Mouse (Mus musculus): ENCODE measurements around the gene Cog6. TPM values are rescaled to one million over a fixed set of nuclear protein-coding genes. Genes with fewer than 3 reads are reported as not detected.
"Not testable (repeated sequence)": the region's sequence is repeated elsewhere in the genome, so short reads cannot be mapped to it uniquely, and the experiment has no call there.

Cog6 gene
- total RNA-seq, 2 experiments from 2014 or later = 39.9 to 45.0 TPM

DNA sequence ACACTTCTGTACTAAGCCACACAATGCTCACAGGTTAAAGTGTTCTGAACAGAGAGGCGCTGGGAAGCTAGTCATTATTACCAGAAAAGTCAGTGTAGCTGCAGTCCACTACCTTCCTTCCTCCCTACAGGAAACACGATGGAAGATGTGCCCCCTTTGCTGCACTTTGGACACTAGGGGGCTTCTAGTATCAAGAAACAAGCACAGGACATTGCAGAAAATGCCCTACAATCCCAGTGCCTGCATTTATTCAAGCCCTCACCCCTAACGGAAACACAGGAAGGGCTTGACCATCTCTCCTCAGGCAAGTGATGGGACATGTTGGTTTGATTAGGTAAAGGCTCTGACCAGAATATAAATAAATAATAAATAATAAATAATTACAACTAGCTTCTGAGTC lies 16.4 kb upstream of the Cog6 start:
- DNase-seq (ENCODE audit: low spot score in 2 of 2) = no peak

GRCm38 (mm10) chr3:53032432-53032831 lies 15.4 kb upstream of the Cog6 start:
- DNase-seq (ENCODE audit: low spot score in 2 of 2) = no peak

GRCm38 (mm10) chr3:53031586-53031985 lies 14.5 kb upstream of the Cog6 start:
- no peak for DNase-seq (ENCODE audit: low spot score in 2 of 2)

GRCm38 (mm10) chr3:53029046-53029445 lies 12.0 kb upstream of the Cog6 start:
- DNase-seq (ENCODE audit: low spot score in 2 of 2) = peak; percentile 78

GRCm38 (mm10) chr3:53027333-53027732 lies 10.3 kb upstream of the Cog6 start:
- no peak for DNase-seq (ENCODE audit: low spot score in 2 of 2)

DNA sequence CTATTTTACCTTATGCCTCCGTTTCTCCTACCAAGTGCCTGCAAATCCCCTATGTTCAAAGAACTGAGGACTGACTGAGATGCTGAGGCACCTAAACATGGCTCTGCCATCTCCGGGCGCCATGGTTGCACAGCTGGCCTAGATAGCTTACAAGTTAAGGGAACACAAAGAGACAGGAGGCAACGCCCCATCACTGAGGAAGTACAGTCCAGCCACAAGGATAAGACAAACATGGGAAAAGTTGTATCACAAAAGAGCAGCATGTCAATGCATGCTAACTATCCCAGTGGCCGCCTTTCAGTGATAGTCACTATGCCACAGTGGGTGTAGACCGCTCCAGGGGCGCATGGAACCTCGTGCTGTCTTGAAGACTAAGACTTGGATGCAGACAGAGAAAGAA lies 9.6 kb downstream of the Cog6 start:
- DNase-seq (ENCODE audit: low spot score in 2 of 2) = no peak

- peak in 1 of 2 experiments; percentile 17 for DNase-seq (ENCODE audit: low spot score in 2 of 2)
Measured at GRCm38 (mm10) chr3:53004406-53005114, 12.5 kb downstream of the Cog6 start.

GRCm38 (mm10) chr3:53002076-53002475 lies 15.0 kb downstream of the Cog6 start:
- no peak for DNase-seq (ENCODE audit: low spot score in 2 of 2)

DNA sequence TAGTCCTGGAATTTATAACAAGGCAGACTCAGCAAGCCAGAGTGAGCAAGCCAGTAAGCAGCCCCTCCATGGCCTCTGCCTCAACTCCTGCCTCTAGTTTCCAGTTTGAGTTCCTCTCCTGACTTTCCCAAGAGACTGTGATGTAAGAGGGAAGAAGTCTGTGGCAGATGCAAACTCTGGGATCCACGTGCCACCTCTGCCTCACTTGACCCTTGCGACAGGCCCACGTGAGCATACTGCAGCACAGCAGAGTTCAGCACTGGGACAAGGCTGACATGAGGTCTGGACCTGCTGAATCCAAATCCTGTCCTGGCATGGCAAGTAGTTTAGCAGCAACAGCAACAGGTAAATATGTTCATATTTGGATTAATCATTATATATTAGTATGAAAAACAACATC lies 17.0 kb downstream of the Cog6 start:
- DNase-seq (ENCODE audit: low spot score in 2 of 2) = no peak

GRCm38 (mm10) chr3:52999016-52999744 lies 17.9 kb downstream of the Cog6 start:
- no peak for DNase-seq (ENCODE audit: low spot score in 2 of 2)

DNA sequence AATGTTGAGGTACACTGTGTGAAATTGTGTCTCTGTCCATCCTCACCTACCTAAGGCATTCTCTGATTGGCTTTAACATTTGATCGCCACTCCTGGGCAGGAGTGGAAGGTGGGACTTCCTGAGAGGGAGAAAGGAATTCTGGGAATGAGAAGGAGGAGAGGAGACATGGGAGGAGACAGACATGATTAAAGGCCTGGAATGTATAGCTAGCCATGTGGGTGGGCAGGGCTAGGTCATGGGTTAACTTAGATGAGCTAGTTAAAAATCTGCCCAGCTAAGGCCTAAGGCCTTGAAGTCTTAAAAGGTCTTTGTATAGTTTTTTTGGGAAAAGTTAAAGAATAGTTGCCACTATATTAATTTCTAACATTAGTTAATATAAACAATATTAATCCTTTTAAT lies 19.7 kb downstream of the Cog6 start:
- DNase-seq (ENCODE audit: low spot score in 2 of 2) = no peak

DNA sequence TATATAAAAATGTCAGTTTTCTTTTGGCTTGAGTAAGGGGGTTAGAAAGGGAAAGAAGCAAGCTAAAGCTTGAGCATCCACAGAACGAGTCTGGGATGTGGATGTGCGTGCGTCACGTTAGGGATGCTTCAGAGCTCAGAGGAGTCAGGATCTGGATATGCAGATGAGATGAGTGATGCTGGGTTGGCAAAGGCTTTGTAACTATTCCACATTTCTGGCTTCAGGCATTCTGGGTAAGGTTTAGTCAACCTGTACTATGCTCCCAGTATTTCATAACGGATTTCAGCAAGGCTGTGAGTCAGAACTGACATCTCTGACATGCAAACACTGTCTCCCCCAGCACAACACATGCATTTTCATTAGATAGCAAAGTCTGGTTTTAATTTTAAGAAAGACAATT lies 20.4 kb downstream of the Cog6 start:
- no peak for DNase-seq (ENCODE audit: low spot score in 2 of 2)

DNA sequence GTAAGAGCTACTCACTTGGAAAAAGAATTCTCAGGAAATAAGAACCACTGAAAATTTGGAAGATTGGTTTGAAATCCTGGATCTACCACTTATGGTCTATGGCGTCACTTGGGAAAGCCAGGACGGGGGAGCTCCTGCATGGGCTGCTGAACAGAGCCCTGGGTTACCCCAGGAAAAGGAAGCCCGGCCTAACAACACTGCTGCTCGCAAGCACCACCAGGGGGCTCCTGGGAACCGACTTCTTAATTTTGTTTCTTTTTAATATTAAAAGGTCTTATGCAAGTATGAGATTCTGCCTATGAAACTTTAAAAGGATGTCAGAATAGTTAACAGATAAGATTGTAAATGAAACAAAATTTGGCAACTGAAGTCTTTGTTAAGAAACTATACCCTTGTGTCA lies 22.4 kb downstream of the Cog6 start:
- no peak for DNase-seq (ENCODE audit: low spot score in 2 of 2)

GRCm38 (mm10) chr3:52993296-52993695 lies 23.7 kb downstream of the Cog6 start:
- DNase-seq (ENCODE audit: low spot score in 2 of 2) = no peak

- no peak for DNase-seq (ENCODE audit: low spot score in 2 of 2)
Measured at GRCm38 (mm10) chr3:52990041-52990737, 26.8 kb downstream of the Cog6 start.

DNA sequence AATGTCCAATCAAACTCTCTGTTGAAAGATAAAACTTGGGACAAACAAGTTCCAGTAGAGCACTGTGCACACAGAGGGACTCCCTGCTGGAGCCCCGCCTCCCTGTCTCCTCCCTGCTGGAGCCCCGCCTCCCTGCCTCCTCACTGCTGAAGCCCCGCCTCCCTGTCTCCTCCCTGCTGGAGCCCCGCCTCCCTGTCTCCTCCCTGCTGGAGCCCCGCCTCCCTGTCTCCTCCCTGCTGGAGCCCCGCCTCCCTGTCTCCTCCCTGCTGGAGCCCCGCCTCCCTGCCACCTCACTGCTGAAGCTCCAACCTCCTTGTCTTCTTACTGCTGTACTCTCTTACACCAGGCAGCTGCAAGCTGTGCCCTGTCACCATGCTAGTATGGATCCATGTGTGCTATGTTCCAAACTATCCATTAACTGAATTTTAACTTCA lies 31.5 kb downstream of the Cog6 start:
- not testable (repeated sequence) for DNase-seq (ENCODE audit: low spot score in 2 of 2)

- DNase-seq (ENCODE audit: low spot score in 2 of 2) = no peak
Measured at GRCm38 (mm10) chr3:52983772-52984171, 33.3 kb downstream of the Cog6 start.

GRCm38 (mm10) chr3:52982993-52983392 lies 34.0 kb downstream of the Cog6 start:
- DNase-seq (ENCODE audit: low spot score in 2 of 2) = no peak

DNA sequence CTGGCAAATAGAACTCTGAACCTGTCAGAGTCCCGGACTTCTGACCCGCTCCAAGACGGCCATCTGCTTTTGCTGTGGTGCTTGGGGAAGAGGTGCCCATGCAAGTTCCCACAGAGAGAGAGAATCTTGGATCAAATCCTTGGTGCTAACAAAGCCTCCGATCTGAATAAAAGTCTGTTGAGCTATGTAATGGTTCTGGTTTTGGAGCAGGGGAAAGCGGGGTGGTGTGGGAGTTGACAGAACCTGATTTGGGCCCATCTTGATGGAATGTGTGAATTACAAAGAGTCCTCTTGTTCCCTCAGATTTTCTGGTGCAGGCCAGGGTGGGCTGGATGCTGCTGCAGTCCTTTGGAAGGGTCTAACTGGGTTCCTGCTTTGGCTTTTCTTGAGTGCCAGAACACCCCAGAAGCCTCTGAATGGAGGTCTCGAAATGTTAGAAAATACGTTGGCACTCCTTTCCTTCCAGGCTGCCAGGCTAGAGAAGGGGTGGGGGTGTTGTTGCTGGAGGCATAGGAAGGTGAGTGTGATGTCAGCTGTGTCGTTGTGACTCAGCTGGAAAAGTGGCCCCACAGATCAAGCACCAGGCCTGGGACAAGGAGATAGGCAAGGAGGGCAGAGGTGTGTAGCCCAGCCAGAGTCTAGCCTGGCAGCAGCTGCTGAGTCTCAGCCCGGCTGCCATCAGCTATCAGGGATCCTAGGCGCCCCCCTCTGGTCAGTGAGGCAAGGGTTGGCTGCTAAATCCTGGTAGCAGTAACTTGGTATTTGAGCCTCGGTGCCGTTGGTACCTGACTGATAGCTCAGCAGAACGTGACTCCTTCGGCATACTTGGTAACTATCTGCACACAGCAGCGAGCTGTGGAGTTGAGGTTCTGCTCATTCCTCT lies 42.1 kb downstream of the Cog6 start:
- peak; percentile 76 to 78 for DNase-seq (ENCODE audit: low spot score in 2 of 2)

DNA sequence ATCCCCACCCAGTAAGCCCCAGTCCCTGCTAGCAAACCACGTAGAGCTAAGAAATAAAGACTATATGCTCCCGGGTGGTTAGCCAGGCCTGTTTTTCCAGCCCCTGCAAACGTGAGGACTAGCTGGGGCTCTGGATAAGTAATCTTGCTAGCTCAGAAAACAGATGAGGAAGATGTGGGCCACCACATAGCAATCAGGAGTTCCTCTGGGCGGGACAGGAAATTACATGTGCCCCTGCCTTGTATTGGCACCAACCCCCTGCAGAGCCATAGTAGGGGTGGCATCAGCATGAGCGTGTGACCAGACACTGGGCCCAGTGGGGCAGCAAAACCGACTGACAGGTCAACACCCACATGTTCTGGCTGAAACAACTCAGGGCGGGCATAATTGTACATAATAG lies 44.1 kb downstream of the Cog6 start:
- no peak for DNase-seq (ENCODE audit: low spot score in 2 of 2)

DNA sequence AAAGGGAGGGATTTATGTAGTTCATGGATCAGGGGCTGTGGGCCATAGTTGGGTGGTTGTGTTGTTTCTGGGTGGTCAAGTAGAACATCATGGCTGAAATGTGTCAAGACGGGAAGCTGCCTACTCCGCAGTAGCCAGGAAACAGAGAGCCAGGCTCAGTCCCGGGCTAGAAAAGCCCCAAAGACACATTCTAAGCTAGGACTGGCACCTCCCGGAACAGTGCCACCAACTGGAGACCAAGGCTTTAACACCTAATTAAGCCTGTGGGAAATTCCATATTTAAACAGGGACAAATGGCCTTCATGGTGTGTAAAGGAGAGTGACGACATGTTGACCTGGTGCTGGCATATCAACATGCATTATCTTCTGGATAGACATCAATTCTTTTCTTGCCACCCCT lies 50.0 kb downstream of the Cog6 start:
- no peak for DNase-seq (ENCODE audit: low spot score in 2 of 2)

All from left cerebral cortex, adult 18-20 months (tissue).